Mouse (Mus musculus) forebrain, embryonic 15.5 days (tissue): ENCODE data around the gene Olfr1489. TPM values are rescaled to one million over a fixed set of nuclear protein-coding genes. Genes with fewer than 3 reads are reported as not detected.
"Not testable (repeated sequence)": the region's sequence is repeated elsewhere in the genome, so short reads cannot be mapped to it uniquely, and the experiment has no call there.

Source experiments
- ATAC-seq: fragments of 200-750 bp; cut with Nextera tagmentation; replicated peaks from 2 replicates; pipeline ENCODE4 v1.8.0; 2017; ENCODE audit warnings: mild to moderate bottlenecking, moderate TSS enrichment, moderate library complexity
- H3K27ac ChIP-seq: fragments of 300-500 bp; sonication (generic); replicated peaks from 2 replicates; pipeline ENCODE4 v1.5.1; 2015; ENCODE audit warnings: mild to moderate bottlenecking, inconsistent platforms
- H3K27me3 ChIP-seq: fragments of 300-500 bp; sonication (generic); 2 replicates; pipeline ENCODE4 v1.6.1; 2015; ENCODE audit warnings: inconsistent platforms
- H3K36me3 ChIP-seq: fragments of 300-500 bp; sonication (generic); 2 replicates; pipeline ENCODE4 v1.6.1; 2015; ENCODE audit warnings: mild to moderate bottlenecking, inconsistent platforms
- H3K4me1 ChIP-seq: fragments of 300-500 bp; sonication (generic); 2 replicates; pipeline ENCODE4 v1.6.1; 2015; ENCODE audit warnings: inconsistent platforms
- H3K4me2 ChIP-seq: fragments of 300-500 bp; sonication (generic); replicated peaks from 2 replicates; pipeline ENCODE4 v1.6.1; 2015; ENCODE audit warnings: mild to moderate bottlenecking, inconsistent platforms
- H3K4me3 ChIP-seq: fragments of 300-500 bp; sonication (generic); 2 replicates; pipeline ENCODE4 v1.5.1; 2015; ENCODE audit warnings: mild to moderate bottlenecking, inconsistent platforms
- H3K9ac ChIP-seq: fragments of 300-500 bp; sonication (generic); replicated peaks from 2 replicates; pipeline ENCODE4 v1.6.1; 2015; ENCODE audit warnings: mild to moderate bottlenecking, inconsistent platforms
- H3K9me3 ChIP-seq: fragments of 300-500 bp; sonication (generic); 2 replicates; pipeline ENCODE4 v1.6.1; 2016; ENCODE audit warnings: inconsistent platforms
- WGBS: fragments of 180-500 bp; shearing (Covaris S2); methylation state at CpG from one replicate; pipeline ENCODE4 v1.1.7; 2015; ENCODE audit warnings: mixed read lengths; 5-methylcytosine and 5-hydroxymethylcytosine counted together
- microRNA-seq: library from miRNA; unstranded; fragments of <30 nt; microRNA quantifications from one replicate; pipeline ENCODE4, GENCODE M21; 2016
- polyA plus RNA-seq: library from polyadenylated mRNA; unstranded; fragments of >200 nt; fragmentation: Nextera tagmentation; extraction: Ambion mirVana; gene quantifications from 2 replicates; pipeline ENCODE4 v1.2.1, GENCODE M21; 2015

Olfr1489 gene
- not detected in 2 replicates for polyA plus RNA-seq

GRCm38 (mm10) chr19:13631321-13631720 lies at the start of gene Olfr1489:
Gene Olfr1489 (plus strand): TSS chr19:13631621.
- H3K36me3 ChIP-seq: no peaks in the 10 kb centered on the region
- no peak within 1 kb of the TSS for H3K9ac ChIP-seq
- H3K27me3 ChIP-seq: no peaks in the 10 kb centered on the region
- H3K27ac ChIP-seq: no peak within 1 kb of the TSS
- peaks cover 6% of the 10 kb centered on the region; the same call in 1 of the 2 replicates for H3K9me3 ChIP-seq
- no peak within 1 kb of the TSS for H3K4me2 ChIP-seq
- H3K4me1 ChIP-seq: no peaks in the 10 kb centered on the region
- WGBS: 88% methylated on average over 1 of the region's 1 CpGs
- H3K4me3 ChIP-seq: no peak within 1 kb of the TSS
- no peak for ATAC-seq

- 89% methylated on average over 1 of the region's 1 CpGs for WGBS
- no peak within 1 kb of the TSS for H3K9ac ChIP-seq
- no peak within 1 kb of the TSS for H3K27ac ChIP-seq
- no peaks in the 10 kb centered on the region for H3K4me1 ChIP-seq
- no peak within 1 kb of the TSS for H3K4me3 ChIP-seq
- no peaks in the 10 kb centered on the region for H3K36me3 ChIP-seq
- H3K9me3 ChIP-seq: no peaks in the 10 kb centered on the region
- H3K27me3 ChIP-seq: no peaks in the 10 kb centered on the region
- no peak for ATAC-seq
- no peak within 1 kb of the TSS for H3K4me2 ChIP-seq
These were observed 48.2 kb upstream of the Olfr1489 start, which contains the start of gene Olfr1484 for GRCm38 (mm10) chr19:13583211-13583610. Gene Olfr1484 (plus strand): TSS chr19:13583511.

- H3K4me2 ChIP-seq, H3K36me3 ChIP-seq, H3K9me3 ChIP-seq, H3K27me3 ChIP-seq, H3K9ac ChIP-seq, H3K4me3 ChIP-seq, ATAC-seq, H3K4me1 ChIP-seq, H3K27ac ChIP-seq: not testable (repeated sequence)
- WGBS: 88% methylated on average over 2 of the region's 2 CpGs
These were observed 14.3 kb upstream of the Olfr1489 start, which contains the start of gene Olfr1487 for GRCm38 (mm10) chr19:13617075-13617474. Gene Olfr1487 (plus strand): TSS chr19:13617375.

- H3K4me2 ChIP-seq: no peak within 1 kb of the TSS
- no peaks in the 10 kb centered on the region for H3K36me3 ChIP-seq
- no peak within 1 kb of the TSS for H3K9ac ChIP-seq
- H3K4me3 ChIP-seq: no peak within 1 kb of the TSS
- no peaks in the 10 kb centered on the region for H3K27me3 ChIP-seq
- no peaks in the 10 kb centered on the region for H3K4me1 ChIP-seq
- H3K9me3 ChIP-seq: 0 out of 2 replicates have a peak, but pooled peaks cover 7% of the 10 kb centered on the region
- H3K27ac ChIP-seq: no peak within 1 kb of the TSS
- 47% methylated on average over 1 of the region's 1 CpGs for WGBS
- ATAC-seq: no peak
These were observed 19.4 kb downstream of the Olfr1489 start, which contains the start of gene Olfr1490 for GRCm38 (mm10) chr19:13650791-13651190. Gene Olfr1490 (plus strand): TSS chr19:13651091.

Small RNA genes within 50 kb of the gene (microRNA-seq; reads per million reads assigned to microRNA genes)
- gene Gm22323 (not detected), gene Gm23931 (not detected)

Other genes starting within 250 kb of the Olfr1489 start
- not detected in 2 replicates for gene Olfr1469, start 223.8 kb upstream of the Olfr1489 start, polyA plus RNA-seq
- gene Olfr1471, start 188.2 kb upstream of the Olfr1489 start, polyA plus RNA-seq: not detected in 2 replicates
- not detected in 2 replicates for gene Olfr1472, start 175.5 kb upstream of the Olfr1489 start, polyA plus RNA-seq
- gene Olfr1474, start 162.1 kb upstream of the Olfr1489 start, polyA plus RNA-seq: not detected in 2 replicates
- not detected in 2 replicates for gene Olfr1475, start 151.4 kb upstream of the Olfr1489 start, polyA plus RNA-seq
- gene Olfr1477, start 131.1 kb upstream of the Olfr1489 start, polyA plus RNA-seq: not detected in 2 replicates
- not detected in 2 replicates for gene Olfr1480, start 103.7 kb upstream of the Olfr1489 start, polyA plus RNA-seq
- gene Olfr1484, start 48.1 kb upstream of the Olfr1489 start, polyA plus RNA-seq: not detected in 2 replicates
- not detected in 2 replicates for gene Olfr1487, start 14.2 kb upstream of the Olfr1489 start, polyA plus RNA-seq
- not detected in 2 replicates for gene Olfr1490, start 19.5 kb downstream of the Olfr1489 start, polyA plus RNA-seq
- not detected in 2 replicates for gene Olfr1491, start 65.6 kb downstream of the Olfr1489 start, polyA plus RNA-seq
- gene Olfr1493-ps1, start 91.7 kb downstream of the Olfr1489 start, polyA plus RNA-seq: not detected in 2 replicates
- not detected in 2 replicates for gene Olfr1494, start 108.1 kb downstream of the Olfr1489 start, polyA plus RNA-seq
- gene Olfr1495, start 133.0 kb downstream of the Olfr1489 start, polyA plus RNA-seq: not detected in 2 replicates
- not detected in 2 replicates for gene Olfr1496, start 146.3 kb downstream of the Olfr1489 start, polyA plus RNA-seq
- gene Olfr1497, start 166.6 kb downstream of the Olfr1489 start, polyA plus RNA-seq: not detected in 2 replicates
- not detected in 2 replicates for gene Olfr1499, start 187.8 kb downstream of the Olfr1489 start, polyA plus RNA-seq
- not detected in 2 replicates for gene Olfr1500, start 198.9 kb downstream of the Olfr1489 start, polyA plus RNA-seq
- not detected in 2 replicates for gene Olfr1501, start 219.1 kb downstream of the Olfr1489 start, polyA plus RNA-seq
- not detected in 2 replicates for gene Olfr1502, start 230.2 kb downstream of the Olfr1489 start, polyA plus RNA-seq